Mouse (Mus musculus) heart, embryonic 13.5 days (tissue): ENCODE measurements around the gene Tcf20. TPM values are rescaled to one million over a fixed set of nuclear protein-coding genes. Genes with fewer than 3 reads are reported as not detected.

ENCODE experiments used
- ATAC-seq: fragments of 200-750 bp; cut with Nextera tagmentation; 2 replicates; pipeline ENCODE4 v1.8.0; 2017; ENCODE audit warnings: moderate TSS enrichment; ENCODE audit not compliant: insufficient number of reproducible peaks, low FRiP score, low TSS enrichment; ENCODE audit errors: extremely low read depth
- H3K27ac ChIP-seq: fragments of 300-500 bp; sonication (generic); replicated peaks from 2 replicates; pipeline ENCODE4 v1.5.1; 2015; ENCODE audit warnings: moderate library complexity, mild to moderate bottlenecking, inconsistent platforms
- H3K27me3 ChIP-seq: fragments of 300-500 bp; sonication (generic); replicated peaks from 2 replicates; pipeline ENCODE4 v1.6.1; 2015; ENCODE audit warnings: mild to moderate bottlenecking, inconsistent platforms
- H3K36me3 ChIP-seq: fragments of 300-500 bp; sonication (generic); 2 replicates; pipeline ENCODE4 v1.6.1; 2015; ENCODE audit warnings: mild to moderate bottlenecking, inconsistent platforms
- H3K4me1 ChIP-seq: fragments of 300-500 bp; sonication (generic); 2 replicates; pipeline ENCODE4 v1.6.1; 2015; ENCODE audit warnings: inconsistent platforms
- H3K4me2 ChIP-seq: fragments of 300-500 bp; sonication (generic); 2 replicates; pipeline ENCODE4 v1.6.1; 2015; ENCODE audit warnings: inconsistent platforms, mild to moderate bottlenecking, moderate library complexity
- H3K4me3 ChIP-seq: fragments of 300-500 bp; sonication (generic); 2 replicates; pipeline ENCODE4 v1.5.1; 2015; ENCODE audit warnings: moderate library complexity, mild to moderate bottlenecking, inconsistent platforms
- H3K9ac ChIP-seq: fragments of 300-500 bp; sonication (generic); 2 replicates; pipeline ENCODE4 v1.6.1; 2015; ENCODE audit warnings: inconsistent platforms, mild to moderate bottlenecking, moderate library complexity
- H3K9me3 ChIP-seq: fragments of 300-500 bp; sonication (generic); 2 replicates; pipeline ENCODE4 v1.6.1; 2016; ENCODE audit warnings: inconsistent platforms
- WGBS: fragments of 180-500 bp; shearing (Covaris S2); methylation state at CpG from one replicate; pipeline ENCODE4 v1.1.7; 2015; ENCODE audit warnings: mixed read lengths; 5-methylcytosine and 5-hydroxymethylcytosine counted together
- polyA plus RNA-seq: library from polyadenylated mRNA; unstranded; fragments of >200 nt; fragmentation: Nextera tagmentation; extraction: Ambion mirVana; gene quantifications from 2 replicates; pipeline ENCODE4 v1.2.1, GENCODE M21; 2015

Gene Tcf20
- 4.6 and 4.8 TPM in 2 replicates for polyA plus RNA-seq

DNA sequence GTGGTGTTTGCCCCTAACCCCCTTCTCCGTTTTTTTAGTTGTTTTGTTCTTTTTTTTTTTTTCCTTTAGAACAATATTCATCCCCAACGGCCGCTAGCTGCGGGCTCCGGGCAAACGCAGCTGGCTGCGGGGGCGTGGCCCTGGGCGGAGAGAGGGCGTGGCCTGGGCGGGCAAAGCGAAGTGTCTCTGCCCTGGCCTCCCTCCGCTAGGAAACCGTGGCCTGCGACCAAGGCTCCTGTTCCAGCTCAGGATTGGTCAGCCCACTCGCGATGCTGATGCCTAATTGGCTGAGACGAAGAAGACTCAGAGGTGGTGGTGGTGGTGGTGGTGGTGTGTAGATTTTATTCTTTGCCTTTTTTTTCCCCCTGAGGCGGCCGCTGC, at the start of gene Tcf20:
TSS of gene Tcf20 (minus strand) at position 141 of the 381 bp plus-strand sequence.
- no peaks in the 10 kb centered on the region for H3K36me3 ChIP-seq
- ATAC-seq: peak; percentile 80
- peaks cover 42% of the 10 kb centered on the region for H3K4me1 ChIP-seq
- peak within 1 kb of the TSS; percentile 48 for H3K4me3 ChIP-seq
- peak within 1 kb of the TSS; percentile 51; the same call in 1 of the 2 replicates for H3K27ac ChIP-seq
- peak within 1 kb of the TSS; percentile 86 for H3K4me2 ChIP-seq
- peak within 1 kb of the TSS; percentile 70 for H3K9ac ChIP-seq
- WGBS: under 1% methylated on average over 20 of the region's 20 CpGs
- H3K27me3 ChIP-seq: peaks cover 60% of the 10 kb centered on the region
- no peaks in the 10 kb centered on the region for H3K9me3 ChIP-seq

DNA sequence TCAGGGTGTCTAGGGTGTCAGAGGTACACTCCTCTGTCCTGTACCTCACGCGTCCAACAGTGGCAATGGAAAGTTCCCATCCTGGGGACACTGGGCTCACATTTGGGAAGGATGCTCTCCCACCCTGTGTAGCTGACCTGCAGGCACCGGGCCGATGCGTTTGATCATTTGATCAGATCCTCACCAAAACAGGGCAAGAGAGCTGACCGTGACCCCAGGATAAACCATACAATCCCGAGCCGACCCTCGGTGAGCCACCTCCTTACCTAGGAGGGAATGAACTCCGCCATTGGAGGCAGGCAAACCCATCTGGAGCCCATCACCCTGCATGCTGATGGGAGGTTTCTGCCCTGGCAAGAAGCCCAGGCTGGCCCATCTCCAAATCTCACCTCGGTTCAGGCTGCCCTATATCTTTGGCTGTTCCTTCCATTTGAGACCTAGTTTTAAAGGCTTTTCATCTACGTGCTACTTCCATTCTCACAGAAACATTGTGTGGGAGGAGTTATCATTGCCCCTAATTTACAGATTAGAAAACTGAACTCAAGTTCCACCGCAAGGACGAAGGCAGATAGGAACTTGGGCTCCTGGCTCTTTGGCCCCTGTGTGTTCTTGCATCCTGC, 49.3 kb upstream of the Tcf20 start:
- Histone ChIP-seq H3K4me2 (no peak overlapping the region), H3K4me1 (peaks cover 71% of the 10 kb centered on the region)

DNA sequence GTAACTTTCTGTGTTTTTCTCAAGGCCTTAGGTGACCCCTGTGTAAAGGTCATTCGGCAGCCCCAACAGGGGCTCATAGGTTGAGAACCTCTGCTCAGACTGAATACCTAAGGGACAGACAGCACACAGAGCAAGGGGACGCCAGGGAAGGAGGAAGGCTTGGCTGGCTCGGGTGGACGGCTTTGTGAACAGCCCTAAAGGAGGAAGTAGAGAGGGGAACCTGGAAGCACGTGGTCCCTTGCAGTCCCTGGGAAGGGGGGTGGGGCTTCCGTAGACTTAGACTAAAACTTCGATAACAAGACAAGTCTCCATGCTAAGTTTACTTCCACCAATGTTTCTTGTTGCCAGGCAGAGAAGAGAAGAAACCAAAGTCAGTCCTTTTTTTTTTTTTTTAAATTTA, 48.4 kb upstream of the Tcf20 start:
- H3K27ac ChIP-seq: no peak overlapping the region
- H3K9me3 ChIP-seq: no peaks in the 10 kb centered on the region
- no peak overlapping the region for H3K4me2 ChIP-seq
- no peak overlapping the region for H3K4me3 ChIP-seq
- WGBS: 53% methylated on average over 7 of the region's 7 CpGs
- H3K4me1 ChIP-seq: peaks cover 67% of the 10 kb centered on the region
- no peak for ATAC-seq
- H3K9ac ChIP-seq: no peak overlapping the region
- H3K36me3 ChIP-seq: no peaks in the 10 kb centered on the region
- H3K27me3 ChIP-seq: peaks cover 59% of the 10 kb centered on the region

More for the DNA sequence above, 49.3 kb upstream of the Tcf20 start:
- no peaks in the 10 kb centered on the region for H3K9me3 ChIP-seq
- no peak for ATAC-seq
- H3K4me3 ChIP-seq: no peak overlapping the region
- no peak overlapping the region for H3K9ac ChIP-seq
- H3K27me3 ChIP-seq: peaks cover 53% of the 10 kb centered on the region
- H3K27ac ChIP-seq: no peak overlapping the region
- no peaks in the 10 kb centered on the region for H3K36me3 ChIP-seq
- WGBS: 52% methylated on average over 14 of the region's 14 CpGs

GRCm38 (mm10) chr15:83034275-83034977, 46.8 kb upstream of the Tcf20 start:
- Histone ChIP-seq H3K4me2 (peak overlapping the region; percentile 52), H3K4me3 (peak overlapping the region; percentile 13; the same call in 1 of the 2 replicates), H3K9ac (peak overlapping the region; percentile 44; the same call in 1 of the 2 replicates), H3K27ac (no peak overlapping the region), H3K36me3 (no peaks in the 10 kb centered on the region), H3K9me3 (no peaks in the 10 kb centered on the region), H3K27me3 (peaks cover 59% of the 10 kb centered on the region), H3K4me1 (peaks cover 69% of the 10 kb centered on the region)
- WGBS: 15% methylated on average over 17 of the region's 17 CpGs
- ATAC-seq: no peak

GRCm38 (mm10) chr15:83032981-83033541, 45.4 kb upstream of the Tcf20 start, which contains the start of gene Nfam1:
TSS of gene Nfam1 (minus strand) at chr15:83033306.
- H3K27me3 ChIP-seq: peaks cover 53% of the 10 kb centered on the region
- no peak within 1 kb of the TSS for H3K4me3 ChIP-seq
- H3K9ac ChIP-seq: peak within 1 kb of the TSS; percentile 16; the same call in 1 of the 2 replicates
- peaks cover 63% of the 10 kb centered on the region for H3K4me1 ChIP-seq
- no peak for ATAC-seq
- H3K9me3 ChIP-seq: no peaks in the 10 kb centered on the region
- H3K36me3 ChIP-seq: no peaks in the 10 kb centered on the region
- H3K27ac ChIP-seq: no peak within 1 kb of the TSS
- peak within 1 kb of the TSS; percentile 52 for H3K4me2 ChIP-seq
- 32% methylated on average over 17 of the region's 17 CpGs for WGBS

GRCm38 (mm10) chr15:83030884-83031283, 43.2 kb upstream of the Tcf20 start:
- peaks cover 71% of the 10 kb centered on the region for H3K27me3 ChIP-seq
- peak overlapping the region; percentile 10; the same call in 1 of the 2 replicates for H3K27ac ChIP-seq
- ATAC-seq: no peak
- no peak overlapping the region for H3K4me3 ChIP-seq
- WGBS: 71% methylated on average over 4 of the region's 4 CpGs
- H3K9me3 ChIP-seq: no peaks in the 10 kb centered on the region
- peaks cover 58% of the 10 kb centered on the region for H3K4me1 ChIP-seq
- no peak overlapping the region for H3K9ac ChIP-seq
- H3K4me2 ChIP-seq: no peak overlapping the region
- no peaks in the 10 kb centered on the region for H3K36me3 ChIP-seq

DNA sequence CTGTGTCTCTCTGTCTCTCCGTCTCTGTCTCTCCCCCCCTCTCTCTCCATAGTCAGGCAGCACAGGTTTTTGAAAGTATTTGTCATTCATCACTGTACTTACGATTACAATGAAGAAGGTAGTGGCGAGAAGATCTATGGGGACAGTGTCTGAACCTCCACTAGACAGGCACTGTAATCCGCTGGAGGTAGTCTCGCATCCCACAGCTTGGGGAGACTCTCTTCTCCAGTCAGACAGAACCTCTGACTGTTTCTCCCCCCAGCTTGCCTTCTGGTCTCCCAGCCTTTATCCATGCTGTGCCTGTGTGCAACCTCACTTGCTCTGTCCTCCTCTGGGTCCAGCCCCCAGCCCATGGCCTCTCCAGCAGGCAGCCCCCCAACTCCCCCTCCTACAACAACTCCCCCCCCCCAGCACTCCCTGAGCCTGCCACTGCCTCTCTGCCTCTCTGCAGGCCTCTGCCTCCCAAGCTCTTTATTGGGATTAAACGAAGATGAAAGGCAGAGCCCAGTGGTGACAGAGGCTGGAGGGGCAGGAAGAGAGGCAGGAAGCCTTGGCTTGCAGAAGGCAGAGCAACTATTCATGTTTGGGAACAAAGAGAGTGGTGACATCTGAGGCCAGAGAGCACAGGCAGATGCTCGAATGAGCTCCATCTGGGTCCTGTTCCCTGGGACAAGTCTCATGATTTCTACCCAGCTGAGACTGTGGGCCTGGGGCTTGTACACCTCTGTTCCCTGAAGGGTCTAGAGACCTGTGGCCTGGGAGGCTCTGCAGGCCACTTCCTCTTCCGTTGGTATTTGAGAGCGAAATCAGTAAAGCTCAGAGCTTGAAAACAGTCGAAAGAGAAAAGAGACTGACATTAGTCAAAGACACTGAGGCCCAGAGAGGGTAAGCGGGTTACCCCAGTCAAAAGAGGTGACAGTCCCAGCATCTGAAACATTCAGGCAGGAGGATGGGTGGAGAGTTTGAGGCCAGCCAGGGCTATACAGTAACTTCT, 42.4 kb upstream of the Tcf20 start:
- Histone ChIP-seq H3K4me2 (no peak overlapping the region), H3K4me1 (peaks cover 64% of the 10 kb centered on the region), H3K9me3 (no peaks in the 10 kb centered on the region)

DNA sequence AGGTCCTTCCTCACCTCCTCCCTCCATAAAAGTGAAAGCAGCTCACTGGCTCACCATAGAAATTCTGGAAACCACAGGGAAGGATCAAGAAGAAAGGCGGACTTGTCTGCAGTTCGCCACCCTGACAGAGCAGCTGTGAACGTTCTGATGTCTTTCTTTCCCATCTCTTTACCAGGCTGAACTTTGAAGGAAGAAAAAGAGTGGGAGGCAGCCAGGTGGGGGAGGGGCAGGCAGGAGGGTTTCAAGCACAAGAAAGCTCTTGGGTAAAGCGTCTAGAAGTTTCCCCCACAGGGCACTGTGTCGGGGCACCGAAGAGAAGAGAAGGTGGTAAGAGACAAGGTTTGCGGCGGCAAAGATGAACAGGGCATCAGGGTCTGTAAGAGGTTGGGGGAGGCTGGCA, 38.5 kb upstream of the Tcf20 start:
- WGBS: 57% methylated on average over 8 of the region's 8 CpGs
- Histone ChIP-seq H3K4me2 (peak overlapping the region; percentile 29), H3K9ac (no peak overlapping the region), H3K36me3 (no peaks in the 10 kb centered on the region), H3K4me1 (peaks cover 48% of the 10 kb centered on the region), H3K4me3 (no peak overlapping the region), H3K9me3 (no peaks in the 10 kb centered on the region), H3K27ac (no peak overlapping the region), H3K27me3 (peaks cover 56% of the 10 kb centered on the region)
- no peak for ATAC-seq

More for the DNA sequence above, 42.4 kb upstream of the Tcf20 start:
- Histone ChIP-seq H3K9ac (peak overlapping the region; percentile 40; the same call in 1 of the 2 replicates), H3K4me3 (no peak overlapping the region), H3K36me3 (no peaks in the 10 kb centered on the region), H3K27me3 (peaks cover 66% of the 10 kb centered on the region), H3K27ac (peak overlapping the region; percentile 10)
- WGBS: 42% methylated on average over 11 of the region's 11 CpGs
- 0 out of 2 replicates have a peak, but pooled peaks have one; percentile 6 for ATAC-seq

- no peaks in the 10 kb centered on the region for H3K36me3 ChIP-seq
- H3K9me3 ChIP-seq: no peaks in the 10 kb centered on the region
- ATAC-seq: no peak
- H3K27ac ChIP-seq: no peak overlapping the region
- peak overlapping the region; percentile 29 for H3K4me2 ChIP-seq
- peaks cover 55% of the 10 kb centered on the region for H3K27me3 ChIP-seq
- 0 out of 2 replicates have a peak overlapping the region, but pooled peaks have one; percentile 3 for H3K4me3 ChIP-seq
- 17% methylated on average over 25 of the region's 25 CpGs for WGBS
- peaks cover 45% of the 10 kb centered on the region for H3K4me1 ChIP-seq
- H3K9ac ChIP-seq: peak overlapping the region; percentile 50; the same call in 1 of the 2 replicates
These were observed 37.5 kb upstream of the Tcf20 start for GRCm38 (mm10) chr15:83025041-83025760.

DNA sequence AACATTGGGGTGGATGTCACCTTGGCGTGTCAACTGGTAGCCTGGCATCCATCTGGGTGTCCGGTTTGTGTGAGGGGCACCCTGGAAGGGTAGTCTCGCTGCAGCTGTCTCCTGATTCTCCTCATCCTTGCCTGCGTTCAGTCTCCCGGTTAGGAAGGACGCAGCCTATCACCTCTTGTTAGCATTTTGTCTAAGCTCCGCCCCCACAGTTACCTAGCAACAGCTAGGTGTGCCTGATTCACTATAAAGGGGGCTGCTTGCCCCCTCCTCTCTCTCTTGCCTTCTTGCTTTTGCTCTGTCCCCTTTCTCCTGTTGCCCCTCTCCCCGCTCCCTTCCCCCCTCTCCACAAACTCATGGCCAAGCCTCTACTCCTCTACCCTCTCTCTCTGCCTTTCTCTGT, 35.3 kb upstream of the Tcf20 start:
- H3K27ac ChIP-seq: no peak overlapping the region
- H3K9ac ChIP-seq: no peak overlapping the region
- WGBS: 42% methylated on average over 8 of the region's 8 CpGs
- H3K27me3 ChIP-seq: peaks cover 51% of the 10 kb centered on the region
- H3K36me3 ChIP-seq: no peaks in the 10 kb centered on the region
- no peak overlapping the region for H3K4me3 ChIP-seq
- ATAC-seq: no peak
- H3K4me1 ChIP-seq: peaks cover 41% of the 10 kb centered on the region
- H3K4me2 ChIP-seq: no peak overlapping the region
- no peaks in the 10 kb centered on the region for H3K9me3 ChIP-seq
